Mouse (Mus musculus) subcutaneous adipose tissue, adult 2 months (tissue): ENCODE results near the gene Dthd1. TPM values are rescaled to one million over a fixed set of nuclear protein-coding genes. Genes with fewer than 3 reads are reported as not detected.

Experiments
- polyA plus RNA-seq: library from polyadenylated mRNA; depleted of rRNA; stranded (reverse); fragments of >200 nt; gene quantifications from 2 replicates; pipeline ENCODE4 v1.2.3, GENCODE M21; 2012; ENCODE audit warnings: low replicate concordance; rRNA removed

The Dthd1 gene
- not detected in 2 replicates for polyA plus RNA-seq

GRCm38 (mm10) chr5:62813402-62814071, at the start of gene Dthd1:
Gene Dthd1, plus strand, starts transcription at chr5:62813823.

GRCm38 (mm10) chr5:62765784-62766701, 47.6 kb upstream of the Dthd1 start, which contains the start of gene Arap2:
Gene Arap2, minus strand, starts transcription at chr5:62766159.

Other genes with a start within 250 kb of the Dthd1 start
- gene Arap2, start 47.7 kb upstream of the Dthd1 start, polyA plus RNA-seq, result 3.2 and 5.1 TPM in 2 replicates